Mouse (Mus musculus): Measurements from ENCODE around the gene Hand2. TPM values are rescaled to one million over a fixed set of nuclear protein-coding genes. Genes with fewer than 3 reads are reported as not detected.

Gene Hand2
- not detected in 2 replicates for total RNA-seq (2014; rRNA removed)
- not detected in 2 replicates for polyA plus RNA-seq (2015; fragmentation: Nextera tagmentation; extraction: Ambion mirVana)

GRCm38 (mm10) chr8:57320851-57321743, at the start of gene Hand2:
TSS of gene Hand2 (plus strand) at chr8:57320983.
- Histone ChIP-seq H3K4me3 (ENCODE audit: low read length) (peak within 1 kb of the TSS; percentile 29), H3K36me3 (ENCODE audit: insufficient read depth, low read length) (no peaks in the 10 kb centered on the region), H3K27me3 (ENCODE audit: insufficient read depth, low read length) (peaks cover 93% of the 10 kb centered on the region), H3K9me3 (ENCODE audit: low read length) (no peaks in the 10 kb centered on the region), H3K4me1 (ENCODE audit: insufficient read depth, low read length) (no peaks in the 10 kb centered on the region; the same call in 1 of the 2 replicates), H3K9ac (replicated peaks; ENCODE audit: low read length) (no peak within 1 kb of the TSS), H3K27ac (no peak within 1 kb of the TSS), H3K4me2 (ENCODE audit: low read depth, low read length) (peak within 1 kb of the TSS; percentile 46)
- ATAC-seq = 0 out of 2 replicates have a peak, but pooled peaks have one; percentile 14
- WGBS = under 1% methylated on average over 68 of the region's 83 CpGs
- DNase-seq (ENCODE audit: low spot score) = no peak
- TF ChIP-seq CTCF (IDR thresholded peaks at IDR 0.05; ENCODE audit: low read depth) = no peak

DNA sequence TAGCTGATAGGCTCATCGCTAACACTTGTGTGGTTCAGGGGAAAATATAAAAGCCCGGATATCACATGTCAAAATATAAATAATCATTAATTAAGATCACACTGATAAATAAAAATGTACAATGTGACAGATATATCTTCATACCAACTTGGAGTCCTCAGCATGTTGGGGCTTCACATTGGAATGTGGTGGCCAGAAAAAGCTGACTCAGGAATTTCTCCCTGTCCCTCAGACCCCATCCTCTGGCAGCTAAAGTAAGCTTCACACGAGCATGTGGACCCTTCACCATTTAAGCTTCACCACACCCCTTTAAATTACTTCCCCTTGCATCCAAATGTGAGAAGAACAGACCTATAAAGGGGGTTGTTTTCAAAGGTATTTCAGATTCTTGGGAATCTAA, 47.7 kb upstream of the Hand2 start:
- H3K4me2 ChIP-seq (ENCODE audit: low read depth, low read length) = no peak overlapping the region
- H3K36me3 ChIP-seq (ENCODE audit: insufficient read depth, low read length) = no peaks in the 10 kb centered on the region
- H3K4me3 ChIP-seq (ENCODE audit: low read length) = no peak overlapping the region
- no peak for ATAC-seq
- no peaks in the 10 kb centered on the region for H3K27me3 ChIP-seq (ENCODE audit: insufficient read depth, low read length)
- 77% methylated on average over 3 of the region's 3 CpGs for WGBS
- H3K9me3 ChIP-seq (ENCODE audit: low read length) = no peaks in the 10 kb centered on the region
- H3K4me1 ChIP-seq (ENCODE audit: insufficient read depth, low read length) = no peaks in the 10 kb centered on the region
- no peak overlapping the region for H3K27ac ChIP-seq
- no peak for DNase-seq (ENCODE audit: low spot score)
- TF ChIP-seq CTCF (IDR thresholded peaks at IDR 0.05; ENCODE audit: low read depth) = no peak
- no peak overlapping the region for H3K9ac ChIP-seq (replicated peaks; ENCODE audit: low read length)

DNA sequence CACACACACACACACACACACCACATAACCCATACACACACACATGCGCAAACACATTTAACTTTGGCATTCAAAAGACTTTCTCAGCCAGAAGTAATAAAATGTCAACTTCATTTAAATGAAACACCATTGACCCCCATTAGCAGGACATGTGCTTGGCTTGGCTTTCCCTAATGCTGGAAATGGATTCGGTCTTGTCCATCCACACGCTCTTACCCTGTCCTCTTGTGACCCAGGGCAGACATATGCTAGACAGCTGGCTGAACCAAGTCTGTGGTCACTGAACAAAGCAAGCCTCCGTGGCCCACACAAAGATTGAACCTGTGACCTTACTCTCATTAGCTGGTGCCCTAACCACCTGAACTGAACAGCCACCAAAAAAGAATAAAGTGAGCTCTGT, 27.3 kb upstream of the Hand2 start:
- no peaks in the 10 kb centered on the region for H3K27me3 ChIP-seq (ENCODE audit: insufficient read depth, low read length)

DNA sequence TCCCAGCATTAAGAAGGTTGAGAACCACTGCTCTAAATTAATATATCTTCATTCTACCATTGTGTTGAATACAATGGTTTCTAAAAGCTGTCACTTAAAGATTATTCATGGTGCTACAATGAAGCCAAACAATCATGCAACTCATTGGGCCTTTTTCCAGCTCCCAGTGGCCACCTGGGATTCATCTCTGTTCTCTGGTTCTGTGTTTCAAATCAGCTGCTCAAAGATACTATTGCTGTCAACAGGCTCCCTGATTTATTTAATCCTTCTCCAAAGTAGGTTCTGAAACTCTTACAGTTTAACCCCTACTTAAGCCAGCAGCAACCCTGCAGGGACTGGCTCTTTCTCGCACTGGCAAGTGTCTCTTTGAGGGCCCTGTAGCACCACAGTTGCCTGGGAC, 17.3 kb upstream of the Hand2 start:
- Histone ChIP-seq H3K27ac (no peak overlapping the region), H3K4me2 (ENCODE audit: low read depth, low read length) (no peak overlapping the region), H3K4me3 (ENCODE audit: low read length) (no peak overlapping the region), H3K9ac (replicated peaks; ENCODE audit: low read length) (no peak overlapping the region), H3K36me3 (ENCODE audit: insufficient read depth, low read length) (no peaks in the 10 kb centered on the region), H3K27me3 (ENCODE audit: insufficient read depth, low read length) (peaks cover 11% of the 10 kb centered on the region; the same call in 1 of the 2 replicates), H3K9me3 (ENCODE audit: low read length) (no peaks in the 10 kb centered on the region), H3K4me1 (ENCODE audit: insufficient read depth, low read length) (no peaks in the 10 kb centered on the region)
- no peak for TF ChIP-seq CTCF (IDR thresholded peaks at IDR 0.05; ENCODE audit: low read depth)
- no peak for ATAC-seq
- 26% methylated on average over 1 of the region's 1 CpGs for WGBS
- DNase-seq (ENCODE audit: low spot score) = no peak

More for the DNA sequence above, 27.3 kb upstream of the Hand2 start:
- no peaks in the 10 kb centered on the region for H3K4me1 ChIP-seq (ENCODE audit: insufficient read depth, low read length)
- no peak for DNase-seq (ENCODE audit: low spot score)
- H3K36me3 ChIP-seq (ENCODE audit: insufficient read depth, low read length) = no peaks in the 10 kb centered on the region
- no peak overlapping the region for H3K4me2 ChIP-seq (ENCODE audit: low read depth, low read length)
- ATAC-seq = no peak
- H3K27ac ChIP-seq = no peak overlapping the region
- no peak overlapping the region for H3K9ac ChIP-seq (replicated peaks; ENCODE audit: low read length)
- H3K9me3 ChIP-seq (ENCODE audit: low read length) = no peaks in the 10 kb centered on the region
- TF ChIP-seq CTCF (IDR thresholded peaks at IDR 0.05; ENCODE audit: low read depth) = no peak
- no peak overlapping the region for H3K4me3 ChIP-seq (ENCODE audit: low read length)
- 59% methylated on average over 4 of the region's 4 CpGs for whole genome bisulfite sequencing

- TF ChIP-seq CTCF (IDR thresholded peaks at IDR 0.05; ENCODE audit: low read depth) = no peak
- no peaks in the 10 kb centered on the region for H3K9me3 ChIP-seq (ENCODE audit: low read length)
- H3K27ac ChIP-seq = no peak overlapping the region
- WGBS = 56% methylated on average over 11 of the region's 11 CpGs
- no peaks in the 10 kb centered on the region for H3K4me1 ChIP-seq (ENCODE audit: insufficient read depth, low read length)
- DNase-seq (ENCODE audit: low spot score) = no peak
- no peak for ATAC-seq
- no peaks in the 10 kb centered on the region for H3K36me3 ChIP-seq (ENCODE audit: insufficient read depth, low read length)
- H3K4me3 ChIP-seq (ENCODE audit: low read length) = no peak overlapping the region
- no peak overlapping the region for H3K9ac ChIP-seq (replicated peaks; ENCODE audit: low read length)
- peaks cover 13% of the 10 kb centered on the region for H3K27me3 ChIP-seq (ENCODE audit: insufficient read depth, low read length)
- no peak overlapping the region for H3K4me2 ChIP-seq (ENCODE audit: low read depth, low read length)
Observed at GRCm38 (mm10) chr8:57304944-57305343, 15.8 kb upstream of the Hand2 start.

DNA sequence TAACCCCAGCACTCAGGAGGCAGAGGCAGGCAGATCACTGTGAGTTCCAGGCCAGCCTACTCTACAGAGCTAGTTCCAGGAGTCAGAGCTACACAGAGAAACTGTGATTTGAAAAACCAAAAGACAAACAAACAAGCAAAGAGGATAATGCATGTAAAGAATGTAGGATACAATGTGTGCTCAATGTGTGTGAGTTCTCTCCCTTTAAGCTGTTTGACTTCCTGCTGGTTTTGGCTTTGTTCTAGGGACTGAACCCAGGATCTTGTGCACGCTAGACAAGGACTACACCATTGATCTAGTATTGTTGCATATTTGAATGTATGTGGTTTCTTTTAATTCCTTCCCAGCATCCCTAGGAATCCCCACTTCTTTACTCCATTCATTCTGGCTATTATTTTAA, 14.3 kb upstream of the Hand2 start:
- Histone ChIP-seq H3K9ac (replicated peaks; ENCODE audit: low read length) (no peak overlapping the region), H3K4me2 (ENCODE audit: low read depth, low read length) (no peak overlapping the region), H3K9me3 (ENCODE audit: low read length) (no peaks in the 10 kb centered on the region)

More for the DNA sequence above, 14.3 kb upstream of the Hand2 start:
- peaks cover 26% of the 10 kb centered on the region for H3K27me3 ChIP-seq (ENCODE audit: insufficient read depth, low read length)
- DNase-seq (ENCODE audit: low spot score) (no peak), ATAC-seq (no peak)
- no peak overlapping the region for H3K27ac ChIP-seq
- H3K4me3 ChIP-seq (ENCODE audit: low read length) = no peak overlapping the region
- WGBS = 34% methylated on average over 1 of the region's 1 CpGs
- no peak for TF ChIP-seq CTCF (IDR thresholded peaks at IDR 0.05; ENCODE audit: low read depth)
- H3K4me1 ChIP-seq (ENCODE audit: insufficient read depth, low read length) = no peaks in the 10 kb centered on the region
- H3K36me3 ChIP-seq (ENCODE audit: insufficient read depth, low read length) = no peaks in the 10 kb centered on the region
